Mouse (Mus musculus) liver, adult 2 months (tissue): ENCODE measurements around the gene Fam32a.

Source experiments
- CTCF ChIP-seq: fragments of 200-500 bp; IDR thresholded peaks from 2 replicates; pipeline ENCODE4 v1.5.1; 2011; ENCODE audit warnings: low read depth, low read length, control low read depth
- POLR2A ChIP-seq: fragments of 200-500 bp; IDR thresholded peaks from 2 replicates; pipeline ENCODE4 v1.6.1; 2011; ENCODE audit warnings: low read length, control low read depth; ENCODE audit not compliant: insufficient read depth; ENCODE audit errors: extremely low read depth

- TF ChIP-seq POLR2A (no peak), CTCF (no peak)
These were observed 52.2 kb downstream of the Fam32a start for GRCm38 (mm10) chr8:72271691-72272090.
